Mouse (Mus musculus) erythroblast, embryonic 14.5 days (primary cell): ENCODE data around the gene Slc6a19. TPM values are rescaled to one million over a fixed set of nuclear protein-coding genes. Genes with fewer than 3 reads are reported as not detected.

Experiments
- H3K27me3 ChIP-seq: 2 replicates; pipeline ENCODE4 v1.6.1; 2012; ENCODE audit warnings: inconsistent platforms; ENCODE audit not compliant: control insufficient read depth
- H3K36me3 ChIP-seq: 2 replicates; pipeline ENCODE4 v1.6.1; 2012; ENCODE audit warnings: mild to moderate bottlenecking, inconsistent platforms; ENCODE audit not compliant: control insufficient read depth
- H3K4me1 ChIP-seq: 2 replicates; pipeline ENCODE4 v1.6.1; 2012; ENCODE audit warnings: inconsistent platforms; ENCODE audit not compliant: control insufficient read depth
- H3K4me3 ChIP-seq: replicated peaks from 2 replicates; pipeline ENCODE3; 2012; ENCODE audit warnings: moderate library complexity, mild to moderate bottlenecking, inconsistent platforms
- H3K9me3 ChIP-seq: 2 replicates; pipeline ENCODE4 v1.6.1; 2012; ENCODE audit warnings: low read length, inconsistent platforms, mixed read lengths; ENCODE audit not compliant: control insufficient read depth
- GATA1 ChIP-seq: IDR thresholded peaks from 2 replicates; pipeline ENCODE4 v1.6.1; 2012; ENCODE audit warnings: low read length, inconsistent platforms, mixed read lengths
- TAL1 ChIP-seq: IDR thresholded peaks from 3 replicates; pipeline ENCODE4 v1.6.1; 2012; ENCODE audit warnings: low read length, inconsistent platforms, mixed read lengths
- polyA plus RNA-seq: library from polyadenylated mRNA; stranded (reverse); fragments of >175 nt; gene quantifications from 2 replicates; pipeline ENCODE4 v1.2.3, GENCODE M21; 2012

Gene Slc6a19
- polyA plus RNA-seq, 1 experiment = not detected

- Histone ChIP-seq H3K4me1 (no peaks in the 10 kb centered on the region), H3K36me3 (no peaks in the 10 kb centered on the region), H3K27me3 (0 out of 2 replicates have a peak, but pooled peaks cover 2% of the 10 kb centered on the region), H3K9me3 (no peaks in the 10 kb centered on the region), H3K4me3 (no peak overlapping the region)
- TF ChIP-seq GATA1 (no peak), TAL1 (no peak)
Observed at GRCm38 (mm10) chr13:73654976-73655375, 49.7 kb downstream of the Slc6a19 start.

GRCm38 (mm10) chr13:73653266-73653665 lies 51.4 kb downstream of the Slc6a19 start:
- Histone ChIP-seq H3K27me3 (0 out of 2 replicates have a peak, but pooled peaks cover 2% of the 10 kb centered on the region), H3K4me3 (no peak overlapping the region), H3K9me3 (no peaks in the 10 kb centered on the region), H3K4me1 (no peaks in the 10 kb centered on the region), H3K36me3 (no peaks in the 10 kb centered on the region; the same call in 1 of the 2 replicates)
- TF ChIP-seq TAL1 (no peak), GATA1 (no peak)

GRCm38 (mm10) chr13:73646397-73647087 lies 58.1 kb downstream of the Slc6a19 start:
- Histone ChIP-seq H3K36me3 (no peaks in the 10 kb centered on the region; the same call in 1 of the 2 replicates), H3K27me3 (no peaks in the 10 kb centered on the region), H3K4me1 (peaks cover 4% of the 10 kb centered on the region), H3K9me3 (no peaks in the 10 kb centered on the region), H3K4me3 (no peak overlapping the region)
- TF ChIP-seq TAL1 = no peak
- TF ChIP-seq GATA1 = no peak

GRCm38 (mm10) chr13:73641296-73641695 lies 63.4 kb downstream of the Slc6a19 start:
- Histone ChIP-seq H3K36me3 (no peaks in the 10 kb centered on the region; the same call in 1 of the 2 replicates), H3K4me3 (no peak overlapping the region), H3K4me1 (peaks cover 7% of the 10 kb centered on the region), H3K9me3 (no peaks in the 10 kb centered on the region), H3K27me3 (no peaks in the 10 kb centered on the region)
- TF ChIP-seq TAL1 = no peak

GRCm38 (mm10) chr13:73637826-73638225 lies 66.8 kb downstream of the Slc6a19 start:
- no peaks in the 10 kb centered on the region for H3K27me3 ChIP-seq
- H3K4me1 ChIP-seq = peaks cover 7% of the 10 kb centered on the region
- TF ChIP-seq TAL1 (no peak), GATA1 (no peak)
- no peaks in the 10 kb centered on the region; the same call in 1 of the 2 replicates for H3K36me3 ChIP-seq
- H3K4me3 ChIP-seq = no peak overlapping the region
- no peaks in the 10 kb centered on the region for H3K9me3 ChIP-seq

GRCm38 (mm10) chr13:73631837-73632236 lies 72.8 kb downstream of the Slc6a19 start:
- Histone ChIP-seq H3K27me3 (peaks cover 6% of the 10 kb centered on the region), H3K4me1 (peaks cover 7% of the 10 kb centered on the region), H3K9me3 (no peaks in the 10 kb centered on the region), H3K36me3 (no peaks in the 10 kb centered on the region; the same call in 1 of the 2 replicates), H3K4me3 (no peak overlapping the region)
- TF ChIP-seq TAL1 = no peak
- no peak for TF ChIP-seq GATA1

Other genes with a start within 250 kb of the Slc6a19 start
- gene Lpcat1, start 237.7 kb downstream of the Slc6a19 start, polyA plus RNA-seq = 11.1 and 15.4 TPM in 2 replicates
- 0.07 TPM in 1 of 2 replicates, not detected in the other for gene Slc6a3, start 168.1 kb downstream of the Slc6a19 start, polyA plus RNA-seq
- gene Clptm1l, start 100.9 kb downstream of the Slc6a19 start, polyA plus RNA-seq = 3.7 TPM in 2 replicates
- 0.02 TPM in 1 of 2 replicates, not detected in the other for gene Tert, start 78.0 kb downstream of the Slc6a19 start, polyA plus RNA-seq
- not detected in 2 replicates for gene Slc6a18, start 26.8 kb downstream of the Slc6a19 start, polyA plus RNA-seq
- gene Slc12a7, start 28.2 kb upstream of the Slc6a19 start, polyA plus RNA-seq = 0.04 and 0.20 TPM in 2 replicates
- gene Nkd2, start 142.8 kb upstream of the Slc6a19 start, polyA plus RNA-seq = not detected in 2 replicates
- 0.09 and 0.15 TPM in 2 replicates for gene Trip13, start 232.9 kb upstream of the Slc6a19 start, polyA plus RNA-seq
- 6.7 and 7.7 TPM in 2 replicates for gene Brd9, start 232.9 kb upstream of the Slc6a19 start, polyA plus RNA-seq